Mouse (Mus musculus): Measurements from ENCODE around the gene Nubp2. TPM values are rescaled to one million over a fixed set of nuclear protein-coding genes. Genes with fewer than 3 reads are reported as not detected.

The Nubp2 gene
- total RNA-seq, 2 experiments from 2014 or later = 31.4 to 34.8 TPM

DNA sequence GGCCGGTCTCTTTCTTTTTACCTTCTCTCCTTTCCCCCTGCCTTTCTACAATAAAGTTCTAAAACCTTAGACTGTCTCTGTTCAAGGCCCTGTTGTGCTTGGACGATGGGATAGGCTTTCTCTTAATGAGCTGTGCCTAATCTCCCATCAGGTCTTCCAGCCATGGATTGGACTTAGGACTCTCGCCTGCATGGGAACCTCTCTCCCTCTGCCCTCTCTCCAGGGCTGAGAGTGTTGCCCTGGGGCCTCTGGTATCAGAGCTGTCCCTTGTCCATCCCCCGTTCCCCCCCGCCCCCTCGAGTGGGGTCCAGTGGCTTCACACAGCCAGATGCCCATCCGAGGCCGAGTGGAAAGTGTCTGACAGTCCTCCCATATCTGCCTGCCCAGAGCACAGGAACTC lies 11.2 kb downstream of the Nubp2 start:
- intact Hi-C loops (cut with DNase I) = no loop called here
- no peak for DNase-seq (ENCODE audit: low spot score in 2 of 2)

DNA sequence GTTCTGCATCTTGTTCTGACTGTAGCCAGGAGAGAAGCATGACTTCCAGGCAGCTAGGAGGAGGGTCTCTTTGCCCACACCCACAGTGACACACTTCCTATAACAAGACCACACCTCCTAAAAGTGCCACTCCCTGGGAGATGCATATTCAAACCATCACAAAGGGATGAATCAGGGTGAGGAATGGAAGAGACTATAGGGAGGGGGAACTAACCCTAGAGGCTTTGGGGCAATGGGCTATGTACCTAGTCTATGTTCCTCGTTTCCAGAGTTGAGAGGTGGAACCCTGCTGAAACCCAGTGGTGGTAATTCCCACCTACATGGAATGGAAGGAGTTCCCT lies 11.8 kb downstream of the Nubp2 start:
- DNase-seq (ENCODE audit: low spot score in 2 of 2) = no peak
- intact Hi-C loops (cut with DNase I) = no loop called here

DNA sequence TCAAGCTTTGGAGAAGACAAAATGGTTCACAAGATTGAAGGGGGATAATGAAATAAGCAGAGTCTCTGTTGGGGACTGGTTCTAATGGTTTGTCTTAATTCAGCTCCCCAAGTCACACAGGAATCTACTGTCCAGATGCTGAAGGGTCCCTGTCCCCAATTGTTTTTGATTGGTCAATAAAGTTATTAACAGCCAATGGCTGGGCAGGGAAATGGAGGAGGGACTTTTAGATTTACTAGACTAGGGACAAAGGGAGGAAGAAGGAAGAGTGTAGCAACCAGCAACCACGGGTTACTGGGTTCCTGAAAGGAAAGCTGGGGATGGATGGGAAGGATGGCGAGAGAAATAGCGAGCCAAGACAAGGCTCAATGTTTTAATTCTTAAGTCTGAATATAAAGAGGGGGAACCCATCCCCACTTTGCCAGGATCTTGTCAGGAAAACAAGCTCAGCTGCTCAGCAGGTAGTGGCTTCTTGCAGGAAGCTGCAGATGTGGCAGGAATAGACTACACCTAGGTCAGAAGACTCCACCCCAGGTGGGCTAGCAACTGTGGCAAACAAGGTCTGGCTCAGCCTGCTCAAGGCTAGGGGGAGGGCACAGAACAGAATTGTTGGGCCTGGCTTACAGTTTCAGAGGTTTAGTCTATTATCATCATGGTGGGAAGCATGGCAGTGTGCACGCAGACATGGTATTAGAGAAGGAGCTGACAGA lies 12.3 kb downstream of the Nubp2 start:
- DNase-seq (ENCODE audit: low spot score in 2 of 2) = no peak
- intact Hi-C loops (cut with DNase I) = no loop called here

GRCm38 (mm10) chr17:24867914-24868313 lies 18.2 kb downstream of the Nubp2 start:
- intact Hi-C loops (cut with DNase I) = no loop called here
- DNase-seq (ENCODE audit: low spot score in 2 of 2) = peak in 1 of 2 experiments; percentile 46

DNA sequence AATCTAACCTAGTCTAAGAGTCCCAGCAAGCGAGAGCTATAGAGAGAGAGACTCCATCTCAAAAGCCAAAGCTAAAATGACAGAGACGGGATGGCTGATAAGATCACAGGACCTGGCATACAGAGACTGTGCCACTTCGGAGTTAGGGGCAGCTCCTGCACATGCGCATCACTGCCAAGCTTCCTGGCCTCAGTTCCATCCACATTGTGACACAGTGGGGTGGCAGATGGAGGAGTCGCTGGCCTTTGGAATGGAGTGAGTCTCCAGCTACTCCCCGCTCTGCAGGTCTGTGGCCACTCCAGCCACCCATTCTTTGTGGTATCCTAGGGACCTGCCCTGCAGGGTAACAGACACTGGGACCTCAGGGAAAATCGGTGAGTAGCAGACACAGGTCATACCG lies 20.4 kb downstream of the Nubp2 start, which contains the start of gene Igfals:
Gene Igfals (plus strand): TSS at position 222 of the 400 bp plus-strand sequence.
- DNase-seq (ENCODE audit: low spot score in 2 of 2) = no peak
- intact Hi-C loops (cut with DNase I) = no loop called here

- no peak for DNase-seq (ENCODE audit: low spot score in 2 of 2)
- intact Hi-C loops (cut with DNase I) = no loop called here
Measured at GRCm38 (mm10) chr17:24861785-24862184, 24.4 kb downstream of the Nubp2 start.

DNA sequence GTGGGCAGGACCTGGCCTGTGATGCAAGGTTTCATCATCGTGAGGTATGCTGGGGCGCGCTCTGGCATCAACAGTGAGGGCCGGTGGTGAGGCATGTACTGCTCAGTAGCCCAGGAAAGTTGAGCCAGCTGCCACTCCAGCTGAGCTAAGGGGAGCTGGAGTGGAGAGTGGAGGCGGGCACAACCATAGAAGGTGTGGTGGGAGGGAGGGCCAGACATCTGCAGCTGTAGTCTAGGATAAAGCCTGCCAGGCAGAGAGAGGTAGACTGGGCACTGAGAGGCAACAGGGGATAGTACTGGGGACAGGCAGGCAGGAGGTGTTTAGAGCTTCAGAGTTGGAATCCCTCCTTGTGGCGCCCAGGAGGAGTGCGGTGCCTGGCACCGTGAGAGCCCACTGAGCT lies 26.1 kb downstream of the Nubp2 start:
- DNase-seq (ENCODE audit: low spot score in 2 of 2) = no peak
- intact Hi-C loops (cut with DNase I) = no loop called here

- DNase-seq (ENCODE audit: low spot score in 2 of 2) = no peak
Measured at GRCm38 (mm10) chr17:24858967-24859366, 27.2 kb downstream of the Nubp2 start.

GRCm38 (mm10) chr17:24857831-24858470 lies 28.2 kb downstream of the Nubp2 start:
- intact Hi-C loops (cut with DNase I) = no loop called here
- DNase-seq (ENCODE audit: low spot score in 2 of 2) = no peak

More at GRCm38 (mm10) chr17:24858967-24859366, 27.2 kb downstream of the Nubp2 start:
- intact Hi-C loops (cut with DNase I) = no loop called here

GRCm38 (mm10) chr17:24856589-24856988 lies 29.6 kb downstream of the Nubp2 start:
- DNase-seq (ENCODE audit: low spot score in 2 of 2) = no peak
- intact Hi-C loops (cut with DNase I) = no loop called here

GRCm38 (mm10) chr17:24855838-24856464 lies 30.2 kb downstream of the Nubp2 start:
- intact Hi-C loops (cut with DNase I) = no loop called here

GRCm38 (mm10) chr17:24851381-24852125 lies 34.6 kb downstream of the Nubp2 start:
- intact Hi-C loops (cut with DNase I) = loop anchor here (2.0 kb wide), 1 partner anchor 35 kb away; the partner anchor contains the start of genes Nubp2 and Spsb3

More at GRCm38 (mm10) chr17:24855838-24856464, 30.2 kb downstream of the Nubp2 start:
- DNase-seq (ENCODE audit: low spot score in 2 of 2) = no peak

DNA sequence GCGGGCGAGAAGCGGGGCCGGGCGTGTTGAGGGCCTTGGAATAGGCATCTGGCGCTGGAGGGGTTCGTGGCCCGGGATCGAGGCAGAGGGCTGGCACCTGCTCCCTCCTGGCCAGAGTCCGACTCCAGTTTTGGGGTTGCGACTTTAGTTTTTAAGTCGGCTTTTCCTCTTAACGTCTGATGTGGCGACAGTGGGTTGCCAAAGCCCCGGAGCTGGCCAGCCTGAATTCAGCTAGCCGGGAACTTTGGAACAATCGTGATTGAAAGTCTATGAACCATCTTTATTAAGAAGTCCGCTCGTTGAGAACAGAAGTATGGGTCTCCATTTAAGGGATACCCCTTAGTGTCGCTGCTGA lies 35.4 kb downstream of the Nubp2 start:
- no peak for DNase-seq (ENCODE audit: low spot score in 2 of 2)
- intact Hi-C loops (cut with DNase I) = loop anchor here (2.0 kb wide), 1 partner anchor 36 kb away; the partner anchor contains the start of genes Nubp2 and Spsb3

More at GRCm38 (mm10) chr17:24851381-24852125, 34.6 kb downstream of the Nubp2 start:
- no peak for DNase-seq (ENCODE audit: low spot score in 2 of 2)

DNA sequence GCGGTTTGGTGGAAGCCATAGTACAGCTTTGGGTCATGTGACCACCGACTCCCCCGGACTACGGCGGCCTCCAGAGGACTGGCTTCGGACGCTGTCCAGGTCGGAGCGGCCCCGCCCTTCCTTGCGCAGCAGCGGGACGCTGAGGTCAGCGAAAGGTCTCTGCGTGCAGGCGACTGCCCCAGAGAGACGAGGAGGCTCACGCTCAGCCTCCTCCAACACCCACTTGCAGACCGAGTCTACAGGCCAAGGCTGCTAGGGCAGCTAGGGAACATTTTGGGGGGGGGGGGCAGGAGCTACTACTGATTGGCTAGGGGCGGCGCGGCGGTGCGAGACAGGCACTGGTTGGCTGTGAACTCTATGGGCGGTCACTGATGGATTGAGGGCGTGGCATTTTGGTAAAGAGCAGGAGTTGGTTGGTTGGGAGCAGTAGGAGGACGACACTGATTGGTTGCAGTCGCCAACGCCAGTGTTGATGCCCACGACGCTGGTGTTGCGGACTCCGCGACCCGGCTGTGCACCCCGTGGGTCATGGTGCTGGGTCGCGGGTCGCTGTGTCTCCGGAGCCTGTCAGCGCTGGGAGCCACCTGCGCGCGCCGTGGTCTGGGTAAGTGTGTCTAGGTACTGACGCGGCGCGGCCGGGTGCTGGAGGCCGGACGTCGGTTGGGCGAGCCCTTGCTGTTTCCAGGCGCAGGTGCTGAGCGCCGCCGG lies 35.9 kb downstream of the Nubp2 start, which contains the start of gene Fahd1:
Gene Fahd1 (minus strand): TSS at position 300 of the 708 bp plus-strand sequence.
- DNase-seq (ENCODE audit: low spot score in 2 of 2) = peak; percentile 97 to 98
- intact Hi-C loops (cut with DNase I) = loop anchor here (2.0 kb wide), 1 partner anchor 37 kb away; the partner anchor contains the start of genes Nubp2 and Spsb3

GRCm38 (mm10) chr17:24849733-24850064 lies 36.5 kb downstream of the Nubp2 start:
- intact Hi-C loops (cut with DNase I) = loop anchor here (2.0 kb wide), 1 partner anchor 37 kb away; the partner anchor contains the start of genes Nubp2 and Spsb3
- no peak for DNase-seq (ENCODE audit: low spot score in 2 of 2)

- DNase-seq (ENCODE audit: low spot score in 2 of 2) = no peak
- intact Hi-C loops (cut with DNase I) = no loop called here
Measured at GRCm38 (mm10) chr17:24848600-24849031, 37.5 kb downstream of the Nubp2 start.

- intact Hi-C loops (cut with DNase I) = no loop called here
Measured at GRCm38 (mm10) chr17:24847386-24847785, 38.8 kb downstream of the Nubp2 start.

DNA sequence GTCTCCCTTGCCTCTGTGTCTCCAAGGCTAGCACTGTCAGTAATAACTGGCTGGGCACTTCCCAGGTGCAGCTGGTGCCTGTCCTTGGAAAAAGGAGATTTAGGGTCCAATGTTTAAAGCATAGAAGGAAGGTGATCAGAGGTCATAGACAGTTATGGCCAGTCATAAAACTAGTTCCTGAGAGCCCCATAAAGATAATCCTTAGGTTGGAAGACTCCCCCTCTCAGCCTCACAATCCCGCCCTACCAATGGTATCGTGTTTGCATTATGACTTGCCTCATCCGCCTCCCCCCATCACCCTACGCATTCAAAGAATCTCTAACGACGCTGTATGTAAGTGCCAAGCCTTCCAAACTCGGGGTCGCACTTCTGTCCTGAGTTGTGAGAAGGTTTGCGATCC lies 41.6 kb downstream of the Nubp2 start:
- intact Hi-C loops (cut with DNase I) = no loop called here
- no peak for DNase-seq (ENCODE audit: low spot score in 2 of 2)

More at GRCm38 (mm10) chr17:24847386-24847785, 38.8 kb downstream of the Nubp2 start:
- DNase-seq (ENCODE audit: low spot score in 2 of 2) = no peak

- intact Hi-C loops (cut with DNase I) = no loop called here
- no peak for DNase-seq (ENCODE audit: low spot score in 2 of 2)
Measured at GRCm38 (mm10) chr17:24842631-24843030, 43.5 kb downstream of the Nubp2 start.
